Mouse (Mus musculus) liver, adult 2 months (tissue): ENCODE results near the gene Ropn1. TPM values are rescaled to one million over a fixed set of nuclear protein-coding genes. Genes with fewer than 3 reads are reported as not detected.
"Not testable (repeated sequence)": the region's sequence is repeated elsewhere in the genome, so short reads cannot be mapped to it uniquely, and the experiment has no call there.

Experiments
- DNase-seq: peaks from one replicate; pipeline ENCODE4 v3.0.0-alpha.2; 2011; ENCODE audit warnings: low read depth, low spot score; ENCODE audit errors: extremely low read depth
- H3K27ac ChIP-seq: fragments of 200-500 bp; replicated peaks from 2 replicates; pipeline ENCODE4 v1.5.1; 2012; ENCODE audit warnings: low read depth, mild to moderate bottlenecking, control low read depth, inconsistent platforms, low read length; ENCODE audit not compliant: insufficient read depth
- H3K27me3 ChIP-seq: fragments of 200-500 bp; 2 replicates; pipeline ENCODE4 v1.6.1; 2012; ENCODE audit warnings: mild to moderate bottlenecking, moderate library complexity, low read length, inconsistent platforms; ENCODE audit not compliant: control insufficient read depth, insufficient read depth
- H3K36me3 ChIP-seq: fragments of 200-500 bp; 2 replicates; pipeline ENCODE4 v1.6.1; 2012; ENCODE audit warnings: low read length, inconsistent platforms; ENCODE audit not compliant: control insufficient read depth, insufficient read depth
- H3K4me1 ChIP-seq: fragments of 200-500 bp; 2 replicates; pipeline ENCODE4 v1.6.1; 2011; ENCODE audit warnings: low read length; ENCODE audit not compliant: control insufficient read depth, insufficient read depth
- H3K4me3 ChIP-seq: fragments of 200-500 bp; 2 replicates; pipeline ENCODE4 v1.5.1; 2011; ENCODE audit warnings: low read depth, mild to moderate bottlenecking, control low read depth, low read length, moderate library complexity; ENCODE audit not compliant: insufficient read depth
- H3K79me2 ChIP-seq: fragments of 200-500 bp; 2 replicates; pipeline ENCODE4 v1.6.1; 2012; ENCODE audit warnings: inconsistent platforms, mild to moderate bottlenecking, low read length, moderate library complexity; ENCODE audit not compliant: control insufficient read depth, insufficient read depth
- H3K9ac ChIP-seq: fragments of 200-500 bp; 2 replicates; pipeline ENCODE4 v1.6.1; 2012; ENCODE audit warnings: low read depth, mild to moderate bottlenecking, control low read depth, inconsistent platforms, low read length
- CTCF ChIP-seq: fragments of 200-500 bp; IDR thresholded peaks from 2 replicates; pipeline ENCODE4 v1.5.1; 2011; ENCODE audit warnings: low read depth, low read length, control low read depth
- POLR2A ChIP-seq: fragments of 200-500 bp; IDR thresholded peaks from 2 replicates; pipeline ENCODE4 v1.6.1; 2011; ENCODE audit warnings: low read length, control low read depth; ENCODE audit not compliant: insufficient read depth; ENCODE audit errors: extremely low read depth
- WGBS: fragments of 180-500 bp; shearing (Covaris S2); methylation state at CpG from one replicate; pipeline ENCODE4 v1.1.7; 2018; 5-methylcytosine and 5-hydroxymethylcytosine counted together
- polyA plus RNA-seq: library from polyadenylated mRNA; depleted of rRNA; stranded (reverse); fragments of >200 nt; gene quantifications from 2 replicates; pipeline ENCODE4 v1.2.3, GENCODE M21; 2012
- total RNA-seq: library from RNA; depleted of rRNA; stranded (reverse); fragments of >200 nt; gene quantifications from 2 replicates; pipeline ENCODE4 v1.2.3, GENCODE M21; 2014

Gene Ropn1
- total and polyA plus RNA-seq, 2 experiments: not detected

- Histone ChIP-seq H3K36me3 (peaks cover 1% of the 10 kb centered on the region; the same call in 1 of the 2 replicates), H3K9ac (no peak overlapping the region), H3K4me3 (no peak overlapping the region), H3K4me1 (peaks cover 4% of the 10 kb centered on the region), H3K27ac (no peak overlapping the region), H3K79me2 (no peaks in the 10 kb centered on the region), H3K27me3 (no peaks in the 10 kb centered on the region)
- 92% methylated on average over 6 of the region's 7 CpGs for WGBS
- TF ChIP-seq POLR2A (no peak), CTCF (no peak)
- no peak for DNase-seq
Observed at GRCm38 (mm10) chr16:34694477-34694876, 44.8 kb downstream of the Ropn1 start.

- 76% methylated on average over 3 of the region's 3 CpGs for WGBS
- not testable (repeated sequence) for H3K4me3 ChIP-seq, H3K4me1 ChIP-seq, H3K36me3 ChIP-seq, H3K9ac ChIP-seq, H3K27ac ChIP-seq, H3K79me2 ChIP-seq, H3K27me3 ChIP-seq, DNase-seq
Observed at GRCm38 (mm10) chr16:34698721-34699120, 49.0 kb downstream of the Ropn1 start.

GRCm38 (mm10) chr16:34700165-34700827, 50.6 kb downstream of the Ropn1 start:
- Histone ChIP-seq H3K27ac (no peak overlapping the region), H3K27me3 (no peaks in the 10 kb centered on the region), H3K36me3 (peaks cover 1% of the 10 kb centered on the region; the same call in 1 of the 2 replicates), H3K9ac (no peak overlapping the region), H3K4me3 (no peak overlapping the region), H3K4me1 (no peaks in the 10 kb centered on the region), H3K79me2 (no peaks in the 10 kb centered on the region)
- TF ChIP-seq CTCF (peak; percentile 64), POLR2A (no peak)
- 18% methylated on average over 7 of the region's 7 CpGs for WGBS
- peak; percentile 71 for DNase-seq

- DNase-seq: no peak
- peaks cover 1% of the 10 kb centered on the region; the same call in 1 of the 2 replicates for H3K36me3 ChIP-seq
- WGBS: 83% methylated on average over 6 of the region's 6 CpGs
- H3K4me3 ChIP-seq: no peak overlapping the region
- H3K9ac ChIP-seq: no peak overlapping the region
- no peak for TF ChIP-seq POLR2A
- TF ChIP-seq CTCF: no peak
- no peaks in the 10 kb centered on the region for H3K27me3 ChIP-seq
- H3K27ac ChIP-seq: no peak overlapping the region
- H3K4me1 ChIP-seq: no peaks in the 10 kb centered on the region
- H3K79me2 ChIP-seq: no peaks in the 10 kb centered on the region
Observed at GRCm38 (mm10) chr16:34700828-34701216, 51.1 kb downstream of the Ropn1 start.

GRCm38 (mm10) chr16:34706019-34706418, 56.3 kb downstream of the Ropn1 start:
- peak overlapping the region; percentile 4; the same call in 1 of the 2 replicates for H3K27ac ChIP-seq
- 81% methylated on average over 2 of the region's 2 CpGs for WGBS

GRCm38 (mm10) chr16:34706487-34706946, 56.8 kb downstream of the Ropn1 start:
- H3K27ac ChIP-seq: peak overlapping the region; percentile 4; the same call in 1 of the 2 replicates
- peak; percentile 23 for DNase-seq
- TF ChIP-seq CTCF (no peak), POLR2A (no peak)
- no peaks in the 10 kb centered on the region for H3K27me3 ChIP-seq
- H3K4me1 ChIP-seq: no peaks in the 10 kb centered on the region
- no peak overlapping the region for H3K4me3 ChIP-seq
- H3K36me3 ChIP-seq: 0 out of 2 replicates have a peak, but pooled peaks cover 3% of the 10 kb centered on the region
- 89% methylated on average over 7 of the region's 7 CpGs for WGBS
- H3K9ac ChIP-seq: no peak overlapping the region
- no peaks in the 10 kb centered on the region for H3K79me2 ChIP-seq

More at GRCm38 (mm10) chr16:34706019-34706418, 56.3 kb downstream of the Ropn1 start:
- Histone ChIP-seq H3K36me3 (0 out of 2 replicates have a peak, but pooled peaks cover 3% of the 10 kb centered on the region), H3K4me1 (no peaks in the 10 kb centered on the region), H3K9ac (no peak overlapping the region), H3K27me3 (no peaks in the 10 kb centered on the region), H3K4me3 (no peak overlapping the region), H3K79me2 (no peaks in the 10 kb centered on the region)
- DNase-seq: peak; percentile 15
- TF ChIP-seq POLR2A (no peak), CTCF (no peak)
